Mouse (Mus musculus) ES-E14 (cell line): ENCODE data around the gene Cdx4. TPM values are rescaled to one million over a fixed set of nuclear protein-coding genes. Genes with fewer than 3 reads are reported as not detected.

Experiments used
- DNase-seq: peaks from one replicate; pipeline ENCODE4 v3.0.0-alpha.2; 2013; ENCODE audit warnings: low read depth, low spot score
- H3K27ac ChIP-seq: 2 replicates; pipeline ENCODE4 v1.5.1; 2012; ENCODE audit warnings: low read depth, mild to moderate bottlenecking, low read length, moderate library complexity, mixed read lengths; ENCODE audit not compliant: poor library complexity, insufficient read depth, severe bottlenecking
- H3K36me3 ChIP-seq: 2 replicates; pipeline ENCODE4 v1.6.1; 2012; ENCODE audit warnings: mild to moderate bottlenecking, low read length, moderate library complexity, mixed read lengths; ENCODE audit not compliant: control insufficient read depth, poor library complexity, insufficient read depth, severe bottlenecking
- H3K4me1 ChIP-seq, 2 experiments: fragments of 150-350 bp in 1 of 2; sonication (generic) in 1 of 2; 2 replicates each; pipeline ENCODE4 v1.6.1; 2012; ENCODE audit warnings: low read length in 2 of 2, mild to moderate bottlenecking in 1 of 2, mixed read lengths in 1 of 2; ENCODE audit not compliant: control insufficient read depth in 2 of 2, insufficient read depth in 2 of 2, poor library complexity in 1 of 2
- H3K4me3 ChIP-seq, 2 experiments: fragments of 150-350 bp in 1 of 2; sonication (generic) in 1 of 2; 2 replicates each; pipeline ENCODE4 v1.5.1; 2012; ENCODE audit warnings: low read length in 2 of 2, low read depth in 1 of 2, mild to moderate bottlenecking in 1 of 2, mixed read lengths in 1 of 2; ENCODE audit not compliant: insufficient read depth in 1 of 2, poor library complexity in 1 of 2, severe bottlenecking in 1 of 2
- H3K9ac ChIP-seq: 2 replicates; pipeline ENCODE4 v1.6.1; 2012; ENCODE audit warnings: low read depth, mild to moderate bottlenecking, low read length, mixed read lengths; ENCODE audit not compliant: poor library complexity, insufficient read depth, severe bottlenecking
- H3K9me3 ChIP-seq: fragments of 150-350 bp; sonication (generic); 2 replicates; pipeline ENCODE4 v1.6.1; 2012; ENCODE audit warnings: low read depth, mild to moderate bottlenecking, low read length; ENCODE audit not compliant: control insufficient read depth, insufficient read depth
- CHD2 ChIP-seq: IDR thresholded peaks from 2 replicates; pipeline ENCODE4 v1.6.1; 2014; ENCODE audit warnings: mild to moderate bottlenecking, low read depth, low read length, inconsistent platforms
- HCFC1 ChIP-seq: IDR thresholded peaks from 2 replicates; pipeline ENCODE4 v1.6.1; 2012; ENCODE audit warnings: low read length, inconsistent platforms, borderline replicate concordance; ENCODE audit not compliant: insufficient read depth
- MAFK ChIP-seq: IDR thresholded peaks from 2 replicates; pipeline ENCODE4 v1.6.1; 2014; ENCODE audit warnings: mild to moderate bottlenecking, low read depth, low read length, inconsistent platforms; ENCODE audit not compliant: insufficient read depth
- ZC3H11A ChIP-seq: IDR thresholded peaks from 2 replicates; pipeline ENCODE4 v1.6.1; 2012; ENCODE audit warnings: low read depth, mild to moderate bottlenecking, inconsistent platforms, low read length, borderline replicate concordance
- ZNF384 ChIP-seq: IDR thresholded peaks from 2 replicates; pipeline ENCODE4 v1.6.1; 2012; ENCODE audit warnings: low read depth, low read length, inconsistent platforms
- in situ Hi-C, 2 experiments: fragments of 600-800 bp; cut with MboI; formaldehyde crosslinking; loops; one replicate each; pipeline ENCODE4 v1.15.1; 2025; ENCODE audit warnings: low sequenced_read_pairs in 2 of 2, inconsistent platforms in 1 of 2; ENCODE audit not compliant: unreplicated experiment in 2 of 2
- total RNA-seq: library from RNA; depleted of rRNA; stranded (reverse); fragments of 300-350 nt; gene quantifications from 2 replicates; pipeline ENCODE4 v1.2.3, GENCODE M21; 2012; rRNA removed

Gene Cdx4
- 0.31 and 0.32 TPM in 2 replicates for total RNA-seq

DNA sequence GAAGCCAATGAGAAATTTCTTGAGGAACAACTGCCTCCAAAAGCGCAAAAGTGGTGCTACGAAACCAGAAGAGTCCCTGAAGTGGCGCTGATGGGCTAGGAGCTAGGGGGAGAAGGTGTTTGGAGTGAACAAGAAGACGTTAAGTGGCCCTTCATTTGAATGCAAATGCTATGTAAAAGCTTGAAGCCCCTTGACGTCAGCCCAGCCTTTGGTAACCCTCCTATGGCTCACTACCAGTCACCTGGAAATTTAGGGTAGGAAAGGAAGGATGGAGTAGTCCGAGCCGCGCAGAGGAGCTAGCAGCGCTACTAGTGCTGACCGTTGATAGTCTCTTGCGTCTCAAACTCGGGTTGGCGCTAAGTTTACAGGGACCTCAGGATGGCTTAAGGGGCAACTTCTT is at the start of gene Cdx4:
TSS of gene Cdx4 (plus strand) at position 253 of the 400 bp plus-strand sequence.
- Histone ChIP-seq H3K36me3 (no peaks in the 10 kb centered on the region), H3K4me1 (0 out of 4 replicates have a peak, but pooled peaks cover 0 to 2% of the 10 kb centered on the region in 2 experiments), H3K9me3 (no peaks in the 10 kb centered on the region), H3K27ac (no peak within 1 kb of the TSS), H3K9ac (no peak within 1 kb of the TSS), H3K4me3 (peak within 1 kb of the TSS; percentile 52 to 64)
- in situ Hi-C loops: no loop called here
- DNase-seq: no peak
- TF ChIP-seq MAFK (no peak), CHD2 (no peak), HCFC1 (no peak), ZC3H11A (no peak), ZNF384 (no peak)

DNA sequence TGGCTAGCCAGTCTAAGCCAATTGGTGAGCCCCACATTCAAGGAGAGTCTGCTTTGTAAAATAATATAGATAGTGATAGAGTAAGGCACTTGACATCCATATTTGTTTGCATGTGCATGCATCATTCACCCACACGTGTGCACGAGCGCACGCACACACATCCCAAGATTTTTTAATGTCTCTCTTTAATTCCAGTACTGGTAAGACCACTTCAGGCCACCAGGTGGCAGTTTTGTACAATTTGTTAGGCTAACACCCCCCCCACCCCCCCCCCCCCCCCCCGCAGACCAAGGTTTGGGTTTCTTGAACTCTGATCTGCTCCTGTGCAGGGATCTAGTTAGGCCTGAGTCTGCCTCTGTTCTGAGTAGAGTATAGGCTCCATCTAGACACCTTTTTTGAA is 46.9 kb upstream of the Cdx4 start:
- H3K9ac ChIP-seq: no peak overlapping the region
- TF ChIP-seq ZC3H11A: no peak
- TF ChIP-seq MAFK: no peak
- TF ChIP-seq CHD2: no peak
- no peak for TF ChIP-seq HCFC1
- TF ChIP-seq ZNF384: no peak
- no peak overlapping the region for H3K4me3 ChIP-seq
- DNase-seq: no peak
- no peaks in the 10 kb centered on the region for H3K4me1 ChIP-seq
- in situ Hi-C loops: no loop called here
- no peaks in the 10 kb centered on the region for H3K9me3 ChIP-seq
- H3K27ac ChIP-seq: no peak overlapping the region
- H3K36me3 ChIP-seq: no peaks in the 10 kb centered on the region

GRCm38 (mm10) chrX:103286899-103287722 is 34.1 kb upstream of the Cdx4 start:
- no peak for TF ChIP-seq MAFK
- no peak for TF ChIP-seq ZC3H11A
- no peak for TF ChIP-seq CHD2
- no peak for TF ChIP-seq HCFC1
- no peak for TF ChIP-seq ZNF384
- in situ Hi-C loops: no loop called here
- Histone ChIP-seq H3K36me3 (no peaks in the 10 kb centered on the region), H3K4me3 (no peak overlapping the region), H3K27ac (no peak overlapping the region; the same call in 1 of the 2 replicates), H3K4me1 (peaks cover 3 to 4% of the 10 kb centered on the region in 2 experiments; a peak in 2 of 4 replicates), H3K9me3 (no peaks in the 10 kb centered on the region), H3K9ac (no peak overlapping the region)
- DNase-seq: peak; percentile 39

- no peak overlapping the region; the same call in 1 of the 2 replicates for H3K27ac ChIP-seq
These were observed 33.3 kb upstream of the Cdx4 start for GRCm38 (mm10) chrX:103287846-103288377.

More at GRCm38 (mm10) chrX:103287846-103288377, 33.3 kb upstream of the Cdx4 start:
- Histone ChIP-seq H3K9ac (no peak overlapping the region), H3K4me1 (peaks cover 3 to 4% of the 10 kb centered on the region in 2 experiments; a peak in 2 of 4 replicates), H3K36me3 (no peaks in the 10 kb centered on the region), H3K4me3 (no peak overlapping the region), H3K9me3 (no peaks in the 10 kb centered on the region)
- TF ChIP-seq ZNF384 (no peak), CHD2 (no peak), MAFK (no peak), HCFC1 (no peak), ZC3H11A (no peak)
- in situ Hi-C loops: no loop called here
- no peak for DNase-seq
